Mouse (Mus musculus): ENCODE measurements around the gene Erich3.

- TF ChIP-seq CTCF (IDR thresholded peaks at IDR 0.05; ENCODE audit: low read depth) (no peak), EP300 (IDR thresholded peaks at IDR 0.05; ENCODE audit: low read depth) (no peak)
Observed at GRCm38 (mm10) chr3:154615304-154615703, 48.4 kb upstream of the Erich3 start.

Measured in heart, postnatal 0 days (tissue).